Mouse (Mus musculus) intestine, postnatal 0 days (tissue): ENCODE measurements around the gene Mrpl38. TPM values are rescaled to one million over a fixed set of nuclear protein-coding genes. Genes with fewer than 3 reads are reported as not detected.

Experiments used
- ATAC-seq: fragments of 200-750 bp; cut with Nextera tagmentation; 2 replicates; pipeline ENCODE4 v1.8.0; 2017; ENCODE audit warnings: mild to moderate bottlenecking, moderate TSS enrichment, moderate library complexity
- H3K27ac ChIP-seq: fragments of 300-500 bp; sonication (generic); 2 replicates; pipeline ENCODE4 v1.5.1; 2014; ENCODE audit warnings: mild to moderate bottlenecking, low read depth, low read length, moderate library complexity
- H3K27me3 ChIP-seq: fragments of 300-500 bp; sonication (generic); replicated peaks from 2 replicates; pipeline ENCODE4 v1.6.1; 2014; ENCODE audit warnings: low read length, mixed read lengths; ENCODE audit not compliant: control insufficient read depth, insufficient read depth
- H3K36me3 ChIP-seq: fragments of 300-500 bp; sonication (generic); 2 replicates; pipeline ENCODE4 v1.6.1; 2014; ENCODE audit warnings: mild to moderate bottlenecking, moderate library complexity; ENCODE audit not compliant: control insufficient read depth, insufficient read depth
- H3K4me1 ChIP-seq: fragments of 300-500 bp; sonication (generic); replicated peaks from 2 replicates; pipeline ENCODE4 v1.6.1; 2014; ENCODE audit warnings: antibody characterized with exemption, low read length, mixed read lengths; ENCODE audit not compliant: control insufficient read depth, insufficient read depth
- H3K4me2 ChIP-seq: fragments of 300-500 bp; sonication (generic); replicated peaks from 2 replicates; pipeline ENCODE4 v1.6.1; 2014; ENCODE audit warnings: low read depth, mild to moderate bottlenecking, moderate library complexity
- H3K4me3 ChIP-seq: fragments of 300-500 bp; sonication (generic); 2 replicates; pipeline ENCODE4 v1.5.1; 2014; ENCODE audit warnings: low read depth, low read length
- H3K9ac ChIP-seq: fragments of 300-500 bp; sonication (generic); 2 replicates; pipeline ENCODE4 v1.6.1; 2014; ENCODE audit warnings: mild to moderate bottlenecking, low read depth, low read length
- H3K9me3 ChIP-seq: fragments of 300-500 bp; sonication (generic); 2 replicates; pipeline ENCODE4 v1.6.1; 2016; ENCODE audit warnings: mixed run types; ENCODE audit not compliant: control insufficient read depth
- CTCF ChIP-seq: sonication (generic); IDR thresholded peaks from 2 replicates; pipeline ENCODE4 v1.5.1; 2016; ENCODE audit warnings: low read depth, mild to moderate bottlenecking, control low read depth, antibody characterized with exemption, moderate library complexity
- WGBS: fragments of 180-500 bp; shearing (Covaris S2); extraction: QIAGEN DNeasy Blood & Tissue Kit; methylation state at CpG from one replicate; pipeline ENCODE4 v1.1.7; 2014; 5-methylcytosine and 5-hydroxymethylcytosine counted together
- polyA plus RNA-seq: library from polyadenylated mRNA; unstranded; fragments of >200 nt; fragmentation: Nextera tagmentation; extraction: Ambion mirVana; gene quantifications from 2 replicates; pipeline ENCODE4 v1.2.1, GENCODE M21; 2015

Gene Mrpl38
- 35.6 and 38.5 TPM in 2 replicates for polyA plus RNA-seq

DNA sequence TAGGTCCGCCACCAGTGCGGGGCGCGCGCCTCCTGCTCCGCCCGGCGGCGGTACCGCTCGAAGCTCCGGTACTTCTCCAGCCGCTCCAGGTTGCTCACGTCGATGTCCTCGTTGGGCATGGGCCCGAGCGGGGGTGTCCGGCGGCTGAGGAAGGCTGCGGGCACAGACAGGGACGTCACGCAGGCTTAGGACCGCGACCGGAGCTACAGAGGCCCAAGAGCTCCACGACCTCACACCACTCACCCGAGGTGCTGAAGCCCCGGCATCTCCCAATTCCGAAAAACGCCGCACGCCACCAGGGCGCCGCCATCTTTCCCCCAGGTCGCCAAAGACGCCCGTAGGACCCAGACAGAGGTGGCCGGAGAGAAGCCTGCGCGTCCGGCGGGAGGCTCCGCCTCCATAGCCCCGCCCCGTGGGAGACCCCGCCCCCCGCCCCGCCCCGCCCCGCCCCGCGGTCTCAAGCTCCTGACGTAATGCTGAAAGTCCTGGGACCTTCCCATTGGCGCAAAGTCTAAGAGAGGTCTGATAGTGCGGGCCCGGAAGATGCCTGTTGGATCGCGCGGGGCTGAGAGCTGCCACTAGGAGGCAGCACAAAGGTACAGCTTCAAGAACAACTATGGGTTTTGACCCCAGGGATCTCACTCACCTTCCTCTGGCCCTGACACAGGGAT, at the start of gene Mrpl38:
Gene Mrpl38, minus strand, starts transcription at position 401 of the 671 bp plus-strand sequence.
- peak; percentile 95 for ATAC-seq
- peaks cover 26% of the 10 kb centered on the region; the same call in 1 of the 2 replicates for H3K36me3 ChIP-seq
- peak; percentile 90 for TF ChIP-seq CTCF
- under 1% methylated on average over 54 of the region's 60 CpGs for WGBS
- H3K27ac ChIP-seq, result peak within 1 kb of the TSS; percentile 17
- peak within 1 kb of the TSS; percentile 89 for H3K4me3 ChIP-seq
- H3K9ac ChIP-seq, result peak within 1 kb of the TSS; percentile 51
- H3K4me2 ChIP-seq, result peak within 1 kb of the TSS; percentile 83
- H3K27me3 ChIP-seq, result no peaks in the 10 kb centered on the region
- no peaks in the 10 kb centered on the region for H3K4me1 ChIP-seq
- H3K9me3 ChIP-seq, result no peaks in the 10 kb centered on the region

DNA sequence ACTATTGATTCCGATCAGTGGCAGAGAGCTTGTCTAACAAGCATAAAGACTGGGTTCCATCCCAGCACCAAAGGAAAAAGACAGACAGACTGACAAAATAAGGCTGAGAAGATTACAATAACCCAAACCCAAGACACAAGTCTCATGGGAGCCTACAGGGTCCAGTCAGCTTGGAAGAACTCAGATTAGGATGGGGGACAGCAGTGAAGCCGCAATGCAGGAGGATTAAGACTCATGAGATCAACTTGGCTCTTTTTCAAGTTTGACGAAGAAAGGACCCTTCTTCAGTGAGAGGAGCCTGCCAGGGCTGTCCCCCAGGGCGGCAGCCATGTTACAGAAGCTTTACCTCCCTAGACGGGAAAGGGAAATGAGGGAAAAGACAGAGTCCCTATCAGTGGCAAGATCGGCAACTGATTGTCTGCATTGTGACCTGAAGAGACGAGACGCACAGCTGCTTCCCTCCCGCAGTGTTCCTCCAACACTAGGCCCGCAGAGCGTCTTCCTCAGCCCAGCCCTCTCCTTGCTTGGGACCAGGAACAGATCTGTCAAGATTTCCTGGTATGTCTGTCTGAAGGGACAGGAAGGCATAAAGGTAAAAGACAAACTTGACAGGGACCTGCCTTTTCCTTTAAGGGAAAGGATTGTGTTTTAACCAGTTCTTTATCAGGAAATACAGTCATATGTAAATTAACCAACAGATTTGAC, 48.7 kb upstream of the Mrpl38 start:
- WGBS, result 47% methylated on average over 11 of the region's 11 CpGs
- TF ChIP-seq CTCF, result no peak
- Histone ChIP-seq H3K9me3 (no peaks in the 10 kb centered on the region), H3K4me3 (no peak overlapping the region), H3K36me3 (peaks cover 80% of the 10 kb centered on the region), H3K4me2 (no peak overlapping the region), H3K4me1 (no peaks in the 10 kb centered on the region), H3K27ac (0 out of 2 replicates have a peak overlapping the region, but pooled peaks have one; percentile 21), H3K9ac (0 out of 2 replicates have a peak overlapping the region, but pooled peaks have one; percentile 7), H3K27me3 (no peaks in the 10 kb centered on the region)
- no peak for ATAC-seq

DNA sequence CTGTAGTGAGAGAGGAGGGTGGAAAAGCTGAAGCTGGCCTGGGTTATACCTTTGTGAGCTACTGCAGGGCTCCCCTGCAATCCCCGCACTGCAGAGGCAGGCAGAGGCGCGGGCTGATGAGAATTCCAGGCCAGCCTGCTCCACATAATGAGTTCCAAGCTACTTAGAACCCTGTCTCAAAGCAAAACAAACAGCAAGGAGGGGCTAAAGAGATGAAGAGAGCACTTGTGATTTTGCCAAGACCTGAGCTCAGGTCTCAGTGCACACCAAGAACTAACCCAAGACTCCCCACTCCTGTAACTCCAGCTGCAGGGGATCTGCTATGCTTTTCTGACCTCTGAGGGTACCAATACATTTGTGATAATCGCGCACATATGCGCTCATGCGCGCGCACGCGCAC, 47.7 kb upstream of the Mrpl38 start:
- Histone ChIP-seq H3K27me3 (no peaks in the 10 kb centered on the region), H3K4me1 (no peaks in the 10 kb centered on the region), H3K9ac (no peak overlapping the region), H3K27ac (no peak overlapping the region), H3K4me3 (no peak overlapping the region), H3K9me3 (no peaks in the 10 kb centered on the region), H3K36me3 (peaks cover 82% of the 10 kb centered on the region), H3K4me2 (no peak overlapping the region)
- no peak for ATAC-seq
- WGBS, result 90% methylated on average over 11 of the region's 11 CpGs
- no peak for TF ChIP-seq CTCF

DNA sequence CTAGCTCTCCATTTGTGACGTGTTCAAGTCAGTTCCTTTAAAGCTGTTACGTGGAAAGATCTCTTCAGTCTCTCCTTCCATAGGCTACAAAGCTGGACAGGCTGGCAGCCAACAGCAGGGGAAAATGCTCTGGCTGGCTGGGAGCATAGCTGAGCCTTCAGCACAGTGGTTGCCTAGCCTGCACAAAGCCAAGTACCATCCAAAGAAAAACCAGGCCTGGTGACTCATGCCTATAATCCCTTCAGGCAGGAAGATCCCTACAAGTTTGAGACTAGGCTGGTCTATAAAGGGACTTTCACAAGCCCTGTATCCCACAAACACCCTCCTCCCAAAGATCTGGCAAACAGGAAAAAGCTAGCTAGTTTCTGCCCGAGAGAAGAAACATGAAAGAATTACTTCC, 47.2 kb upstream of the Mrpl38 start:
- Histone ChIP-seq H3K9ac (no peak overlapping the region), H3K4me2 (no peak overlapping the region), H3K27me3 (no peaks in the 10 kb centered on the region), H3K36me3 (peaks cover 80% of the 10 kb centered on the region), H3K4me1 (no peaks in the 10 kb centered on the region), H3K9me3 (no peaks in the 10 kb centered on the region), H3K4me3 (no peak overlapping the region), H3K27ac (no peak overlapping the region)
- WGBS, result 85% methylated on average over 3 of the region's 3 CpGs
- ATAC-seq, result no peak
- no peak for TF ChIP-seq CTCF

DNA sequence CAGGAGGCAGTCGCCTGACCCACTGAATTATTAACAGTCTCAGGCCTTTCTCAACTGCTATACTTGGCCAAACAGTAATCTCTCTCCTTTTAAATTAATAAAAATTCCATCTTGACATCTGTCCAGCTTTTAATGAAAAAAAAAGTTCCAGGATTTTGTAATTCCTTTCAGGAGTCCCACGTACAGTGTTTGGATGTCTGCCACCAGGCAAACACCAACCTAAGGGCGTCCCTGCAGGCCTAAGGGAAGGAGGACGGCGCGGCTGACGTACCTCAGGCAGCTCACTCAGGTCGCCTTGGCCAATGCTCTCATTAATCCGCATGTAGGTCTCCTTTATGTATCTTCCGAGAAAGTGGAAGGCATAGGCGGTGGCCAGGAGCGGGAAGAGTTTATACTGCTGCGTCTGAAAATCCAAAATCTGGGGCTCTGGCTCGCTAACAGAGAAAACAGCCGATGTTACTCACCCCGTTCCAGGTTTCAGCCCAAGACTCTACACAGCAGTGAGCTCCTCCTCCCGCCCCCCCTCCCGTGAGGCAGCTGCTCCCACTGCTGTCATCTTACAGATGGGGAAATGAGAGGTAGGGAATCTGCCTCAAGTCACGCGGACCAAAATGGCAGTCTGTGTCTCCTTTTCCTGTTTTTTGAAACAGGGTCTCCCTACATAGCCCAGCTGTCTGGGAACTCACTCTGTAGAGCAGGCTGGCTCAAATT, 39.9 kb upstream of the Mrpl38 start:
- Histone ChIP-seq H3K27me3 (no peaks in the 10 kb centered on the region), H3K27ac (no peak overlapping the region), H3K4me3 (no peak overlapping the region), H3K9ac (no peak overlapping the region), H3K4me2 (no peak overlapping the region), H3K36me3 (peaks cover 87% of the 10 kb centered on the region), H3K9me3 (no peaks in the 10 kb centered on the region), H3K4me1 (no peaks in the 10 kb centered on the region)
- WGBS, result 88% methylated on average over 20 of the region's 20 CpGs
- ATAC-seq, result no peak
- TF ChIP-seq CTCF, result no peak

DNA sequence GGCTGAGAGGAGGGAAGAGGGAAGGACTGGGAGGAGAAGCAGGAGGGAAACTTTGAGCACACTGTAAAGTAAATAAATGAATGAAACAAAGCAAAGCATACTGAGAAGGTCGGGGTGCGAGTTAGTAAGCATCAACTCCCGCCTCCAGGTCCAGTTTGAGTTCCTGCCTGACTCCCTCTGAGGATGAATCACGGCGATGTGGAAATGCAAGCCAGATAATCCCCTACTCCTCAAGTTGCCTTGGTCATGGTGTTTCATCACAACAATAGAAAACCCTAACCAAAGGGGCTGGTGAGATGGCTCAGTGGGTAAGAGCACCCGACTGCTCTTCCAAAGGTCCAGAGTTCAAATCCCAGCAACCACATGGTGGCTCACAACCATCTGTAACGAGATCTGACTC, 37.3 kb upstream of the Mrpl38 start:
- Histone ChIP-seq H3K4me2 (no peak overlapping the region), H3K4me1 (no peaks in the 10 kb centered on the region), H3K27ac (no peak overlapping the region), H3K9ac (no peak overlapping the region), H3K36me3 (peaks cover 86% of the 10 kb centered on the region), H3K9me3 (no peaks in the 10 kb centered on the region), H3K27me3 (no peaks in the 10 kb centered on the region), H3K4me3 (no peak overlapping the region)
- TF ChIP-seq CTCF, result no peak
- ATAC-seq, result no peak
- WGBS, result 89% methylated on average over 7 of the region's 7 CpGs
